Mouse (Mus musculus): Measurements from ENCODE around the gene 1700015F17Rik. TPM values are rescaled to one million over a fixed set of nuclear protein-coding genes. Genes with fewer than 3 reads are reported as not detected.

The 1700015F17Rik gene
- total and polyA plus RNA-seq, 2 experiments = not detected

- 68% methylated on average over 4 of the region's 4 CpGs for whole genome bisulfite sequencing
- DNase-seq (ENCODE audit: extremely low read depth, low read depth, low spot score) = no peak
Measured at GRCm38 (mm10) chr5:5401986-5402385, 77.0 kb downstream of the 1700015F17Rik start.

GRCm38 (mm10) chr5:5392786-5393185, 86.2 kb downstream of the 1700015F17Rik start:
- H3K27ac ChIP-seq (replicated peaks; ENCODE audit: insufficient read depth, low read depth, low read length) = no peak overlapping the region
- H3K9ac ChIP-seq (ENCODE audit: low read depth, low read length) = no peak overlapping the region
- no peak overlapping the region for H3K4me3 ChIP-seq (ENCODE audit: insufficient read depth, low read depth, low read length)
- H3K27me3 ChIP-seq (ENCODE audit: control insufficient read depth, insufficient read depth, low read length) = no peaks in the 10 kb centered on the region
- no peak for DNase-seq (ENCODE audit: extremely low read depth, low read depth, low spot score)
- H3K79me2 ChIP-seq (ENCODE audit: control insufficient read depth, insufficient read depth, low read length) = no peaks in the 10 kb centered on the region
- WGBS = 69% methylated on average over 3 of the region's 3 CpGs
- TF ChIP-seq CTCF (IDR thresholded peaks at IDR 0.05; ENCODE audit: low read depth, low read length) (no peak), POLR2A (IDR thresholded peaks at IDR 0.05; ENCODE audit: extremely low read depth, insufficient read depth, low read length) (no peak)
- no peaks in the 10 kb centered on the region for H3K4me1 ChIP-seq (ENCODE audit: control insufficient read depth, insufficient read depth, low read length)
- no peaks in the 10 kb centered on the region for H3K36me3 ChIP-seq (ENCODE audit: control insufficient read depth, insufficient read depth, low read length)

More at GRCm38 (mm10) chr5:5401986-5402385, 77.0 kb downstream of the 1700015F17Rik start:
- H3K27me3 ChIP-seq (ENCODE audit: control insufficient read depth, insufficient read depth, low read length) = no peaks in the 10 kb centered on the region
- no peaks in the 10 kb centered on the region for H3K36me3 ChIP-seq (ENCODE audit: control insufficient read depth, insufficient read depth, low read length)
- H3K4me1 ChIP-seq (ENCODE audit: control insufficient read depth, insufficient read depth, low read length) = no peaks in the 10 kb centered on the region
- H3K4me3 ChIP-seq (ENCODE audit: insufficient read depth, low read depth, low read length) = no peak overlapping the region
- no peaks in the 10 kb centered on the region for H3K79me2 ChIP-seq (ENCODE audit: control insufficient read depth, insufficient read depth, low read length)
- no peak overlapping the region for H3K9ac ChIP-seq (ENCODE audit: low read depth, low read length)
- TF ChIP-seq CTCF (IDR thresholded peaks at IDR 0.05; ENCODE audit: low read depth, low read length) (no peak), POLR2A (IDR thresholded peaks at IDR 0.05; ENCODE audit: extremely low read depth, insufficient read depth, low read length) (no peak)
- H3K27ac ChIP-seq (replicated peaks; ENCODE audit: insufficient read depth, low read depth, low read length) = no peak overlapping the region

Other genes starting within 250 kb of the 1700015F17Rik start
- gene Cdk14, start 58.8 kb downstream of the 1700015F17Rik start, total RNA-seq (2014; rRNA removed) = 2.2 and 2.7 TPM in 2 replicates
- 0.31 and 0.32 TPM in 2 replicates for gene Cdk14, start 58.8 kb downstream of the 1700015F17Rik start, polyA plus RNA-seq (2012; rRNA removed)
- 66.4 and 76.7 TPM in 2 replicates for gene Cldn12, start 35.8 kb upstream of the 1700015F17Rik start, total RNA-seq (2014; rRNA removed)
- gene Cldn12, start 35.8 kb upstream of the 1700015F17Rik start, polyA plus RNA-seq (2012; rRNA removed) = 56.0 and 60.0 TPM in 2 replicates
- gene Gtpbp10, start 80.4 kb upstream of the 1700015F17Rik start, total RNA-seq (2014; rRNA removed) = 17.5 and 20.1 TPM in 2 replicates
- 2.2 and 2.6 TPM in 2 replicates for gene Gtpbp10, start 80.4 kb upstream of the 1700015F17Rik start, polyA plus RNA-seq (2012; rRNA removed)
- gene Gm8773, start 94.7 kb upstream of the 1700015F17Rik start, total RNA-seq (2014; rRNA removed) = not detected in 2 replicates
- not detected in 2 replicates for gene Gm8773, start 94.7 kb upstream of the 1700015F17Rik start, polyA plus RNA-seq (2012; rRNA removed)
- gene Cfap69, start 185.1 kb upstream of the 1700015F17Rik start, total RNA-seq (2014; rRNA removed) = 1.0 TPM in 2 replicates
- 0.04 and 0.05 TPM in 2 replicates for gene Cfap69, start 185.1 kb upstream of the 1700015F17Rik start, polyA plus RNA-seq (2012; rRNA removed)
- 6.2 and 9.0 TPM in 2 replicates for gene Steap2, start 215.4 kb upstream of the 1700015F17Rik start, total RNA-seq (2014; rRNA removed)
- gene Steap2, start 215.4 kb upstream of the 1700015F17Rik start, polyA plus RNA-seq (2012; rRNA removed) = 3.9 and 4.1 TPM in 2 replicates